Mouse (Mus musculus) spleen, postnatal 14 days (tissue): ENCODE measurements around the gene Pilrb2.
"Not testable (repeated sequence)": the region's sequence is repeated elsewhere in the genome, so short reads cannot be mapped to it uniquely, and the experiment has no call there.

ENCODE experiments used
- DNase-seq, 2 experiments: peaks; one replicate each; pipeline ENCODE4 v3.0.0; 2021 to 2022; ENCODE audit warnings: low spot score in 2 of 2

Pilrb2 gene

GRCm38 (mm10) chr5:137871644-137872380, at the start of gene Pilrb2:
Gene Pilrb2 (minus strand): TSS chr5:137871815.
- not testable (repeated sequence) for DNase-seq

- no peak for DNase-seq
Observed at GRCm38 (mm10) chr5:137915550-137915949, 43.9 kb upstream of the Pilrb2 start.

- no peak for DNase-seq
Observed at GRCm38 (mm10) chr5:137914508-137914907, 42.9 kb upstream of the Pilrb2 start.

GRCm38 (mm10) chr5:137909564-137910262, 38.1 kb upstream of the Pilrb2 start:
- DNase-seq, result no peak

- no peak for DNase-seq
Observed at GRCm38 (mm10) chr5:137897812-137898211, 26.2 kb upstream of the Pilrb2 start.

GRCm38 (mm10) chr5:137892954-137893353, 21.3 kb upstream of the Pilrb2 start:
- DNase-seq, result no peak

- DNase-seq, result no peak
Observed at GRCm38 (mm10) chr5:137887666-137888065, 16.1 kb upstream of the Pilrb2 start.

GRCm38 (mm10) chr5:137885894-137886293, 14.3 kb upstream of the Pilrb2 start:
- DNase-seq, result no peak

- no peak for DNase-seq
Observed at GRCm38 (mm10) chr5:137883345-137883744, 11.7 kb upstream of the Pilrb2 start.

GRCm38 (mm10) chr5:137882922-137883321, 11.3 kb upstream of the Pilrb2 start:
- DNase-seq, result no peak

GRCm38 (mm10) chr5:137877860-137878259, 6.2 kb upstream of the Pilrb2 start:
- DNase-seq, result peak in 1 of 2 experiments; percentile 18

- no peak for DNase-seq
Observed at GRCm38 (mm10) chr5:137875054-137875453, 3.4 kb upstream of the Pilrb2 start.

- DNase-seq, result not testable (repeated sequence)
Observed at GRCm38 (mm10) chr5:137872381-137872702, 727 bp upstream of the Pilrb2 start.

GRCm38 (mm10) chr5:137868600-137868999, 3.0 kb downstream of the Pilrb2 start:
- not testable (repeated sequence) for DNase-seq

- DNase-seq, result not testable (repeated sequence)
Observed at GRCm38 (mm10) chr5:137864008-137864407, 7.6 kb downstream of the Pilrb2 start.

- DNase-seq, result not testable (repeated sequence)
Observed at GRCm38 (mm10) chr5:137857960-137858710, 13.5 kb downstream of the Pilrb2 start, which contains the start of gene Pilrb1. Gene Pilrb1 (minus strand): TSS chr5:137858106.

- not testable (repeated sequence) for DNase-seq
Observed at GRCm38 (mm10) chr5:137856870-137857269, 14.7 kb downstream of the Pilrb2 start.

- DNase-seq, result not testable (repeated sequence)
Observed at GRCm38 (mm10) chr5:137854907-137855306, 16.7 kb downstream of the Pilrb2 start.

- DNase-seq, result not testable (repeated sequence)
Observed at GRCm38 (mm10) chr5:137850313-137850712, 21.3 kb downstream of the Pilrb2 start.

- DNase-seq, result not testable (repeated sequence)
Observed at GRCm38 (mm10) chr5:137837110-137837509, 34.5 kb downstream of the Pilrb2 start.

- no peak for DNase-seq
Observed at GRCm38 (mm10) chr5:137836611-137837010, 35.0 kb downstream of the Pilrb2 start.

GRCm38 (mm10) chr5:137835966-137836520, 35.6 kb downstream of the Pilrb2 start, which contains the start of gene Pilra:
Gene Pilra (minus strand): TSS chr5:137836281.
- DNase-seq, result not testable (repeated sequence)
